Mouse (Mus musculus) thymus, postnatal 10 days (tissue): ENCODE results near the gene Inca1.

Experiments
- DNase-seq, 2 experiments: peaks; one replicate each; pipeline ENCODE4 v3.0.0; 2021; ENCODE audit warnings: low spot score in 2 of 2

Inca1 gene

GRCm38 (mm10) chr11:70699722-70700556 is at the start of gene Inca1, which contains the start of gene Kif1c:
Gene Inca1 (minus strand): TSS chr11:70700155.
Gene Kif1c (plus strand): TSS chr11:70700548.
- peak; percentile 94 to 97 for DNase-seq

- no peak for DNase-seq
Measured at GRCm38 (mm10) chr11:70747876-70748545, 48.1 kb upstream of the Inca1 start.

GRCm38 (mm10) chr11:70745636-70746035 is 45.7 kb upstream of the Inca1 start:
- DNase-seq = no peak

- DNase-seq = no peak
Measured at GRCm38 (mm10) chr11:70742581-70743459, 42.9 kb upstream of the Inca1 start.

GRCm38 (mm10) chr11:70742117-70742516 is 42.2 kb upstream of the Inca1 start:
- DNase-seq = no peak

- no peak for DNase-seq
Measured at GRCm38 (mm10) chr11:70741603-70742002, 41.6 kb upstream of the Inca1 start.

- DNase-seq = no peak
Measured at GRCm38 (mm10) chr11:70737749-70738148, 37.8 kb upstream of the Inca1 start.

GRCm38 (mm10) chr11:70733256-70733655 is 33.3 kb upstream of the Inca1 start:
- DNase-seq = no peak

GRCm38 (mm10) chr11:70731178-70731577 is 31.2 kb upstream of the Inca1 start:
- no peak for DNase-seq

GRCm38 (mm10) chr11:70730427-70731038 is 30.6 kb upstream of the Inca1 start:
- DNase-seq = no peak

GRCm38 (mm10) chr11:70727385-70727784 is 27.4 kb upstream of the Inca1 start:
- DNase-seq = no peak

GRCm38 (mm10) chr11:70726585-70726984 is 26.6 kb upstream of the Inca1 start:
- no peak for DNase-seq

GRCm38 (mm10) chr11:70724706-70725105 is 24.8 kb upstream of the Inca1 start:
- DNase-seq = no peak

- no peak for DNase-seq
Measured at GRCm38 (mm10) chr11:70721072-70721471, 21.1 kb upstream of the Inca1 start.

- no peak for DNase-seq
Measured at GRCm38 (mm10) chr11:70720567-70720966, 20.6 kb upstream of the Inca1 start.

- DNase-seq = no peak
Measured at GRCm38 (mm10) chr11:70718481-70718880, 18.5 kb upstream of the Inca1 start.

GRCm38 (mm10) chr11:70715832-70716231 is 15.9 kb upstream of the Inca1 start:
- no peak for DNase-seq

GRCm38 (mm10) chr11:70713222-70713621 is 13.3 kb upstream of the Inca1 start:
- no peak for DNase-seq

GRCm38 (mm10) chr11:70711026-70711425 is 11.1 kb upstream of the Inca1 start:
- DNase-seq = no peak

- DNase-seq = no peak
Measured at GRCm38 (mm10) chr11:70706127-70706526, 6.2 kb upstream of the Inca1 start.

- DNase-seq = no peak
Measured at GRCm38 (mm10) chr11:70702781-70703180, 2.8 kb upstream of the Inca1 start.
